ENCODE assay signal across 8 mouse cellular contexts in genomic region chr5:110809667-110810325, GRCm38 (mm10). TPM values are rescaled to one million over a fixed set of nuclear protein-coding genes. Genes with fewer than 3 reads are reported as not detected.
DNase-seq lines count a peak whose midpoint lies in the region; ATAC-seq lines count a peak whose summit lies in the region.

Gene Ulk1 (minus strand): TSS chr5:110810097.

- peak within 1 kb of the TSS; percentile 87 for H3K27ac ChIP-seq in hindbrain, embryonic 15.5 days (replicated peaks)

- WGBS in hindbrain, embryonic 15.5 days = under 1% methylated on average over 68 of the region's 80 CpGs

- peak; percentile 96 for ATAC-seq in hindbrain, embryonic 15.5 days (ENCODE audit: low FRiP score, low read depth)

- H3K4me2 ChIP-seq in hindbrain, embryonic 15.5 days = peak within 1 kb of the TSS; percentile 89

- no peaks in the 10 kb centered on the region for H3K27me3 ChIP-seq in hindbrain, embryonic 15.5 days

- peak within 1 kb of the TSS; percentile 75 for H3K9ac ChIP-seq in hindbrain, embryonic 15.5 days

- no peaks in the 10 kb centered on the region for H3K9me3 ChIP-seq in hindbrain, embryonic 15.5 days

- H3K36me3 ChIP-seq in hindbrain, embryonic 15.5 days = no peaks in the 10 kb centered on the region

- peaks cover 37% of the 10 kb centered on the region for H3K4me1 ChIP-seq in hindbrain, embryonic 15.5 days (replicated peaks)

- peak within 1 kb of the TSS; percentile 73 for H3K4me3 ChIP-seq in hindbrain, embryonic 15.5 days

- DNase-seq in R1 (ENCODE audit: low read depth, low spot score) = peak; percentile 98
- peak; percentile 99 to 100 for DNase-seq in cerebellum, postnatal 25 days
- peak; percentile 97 to 99 for DNase-seq in frontal cortex, postnatal 36 days (ENCODE audit: low spot score in 2 of 2)
- DNase-seq in left cerebral cortex, adult 11 months (ENCODE audit: low spot score) = peak; percentile 99
- DNase-seq in lung, postnatal 4 days = peak; percentile 99 to 100
- peak; percentile 97 for DNase-seq in retina, postnatal 7 days (ENCODE audit: low read depth, low spot score)
- peak; percentile 96 for DNase-seq in urinary bladder, adult 2 months (ENCODE audit: low spot score)

RNA-seq across cellular contexts. Expression of gene Ulk1, which starts in this region (rescaled TPM):
- 28.5 and 29.5 TPM in 2 replicates for polyA plus RNA-seq in hindbrain, embryonic 15.5 days (2015; fragmentation: Nextera tagmentation; extraction: Ambion mirVana)
- 26.4 and 41.9 TPM in 2 replicates for polyA plus RNA-seq in urinary bladder, adult 2 months (2012; rRNA removed)

Comparison
In these comparisons a context has a peak if more than half of its experiments do, and no peak if none do; other contexts are left out.
1. Peak in every context shown above with its lines: DNase-seq, ATAC-seq, H3K4me3 ChIP-seq and H3K27ac ChIP-seq.